Mouse (Mus musculus) regulatory T cell (primary cell): ENCODE results near the gene Lemd2.

Experiments
- in situ Hi-C: fragments of 300-600 bp; cut with MboI, MseI; formaldehyde crosslinking; loops from one replicate; pipeline ENCODE4 v1.15.1; 2025; ENCODE audit warnings: high pct_unique_total_duplicates

Lemd2 gene

GRCm38 (mm10) chr17:27188883-27189282 is 15.4 kb downstream of the Lemd2 start:
- in situ Hi-C loops, result no loop called here

- in situ Hi-C loops, result no loop called here
These were observed 17.2 kb downstream of the Lemd2 start for GRCm38 (mm10) chr17:27187059-27187458.

GRCm38 (mm10) chr17:27186068-27186467 is 18.2 kb downstream of the Lemd2 start:
- in situ Hi-C loops, result no loop called here

GRCm38 (mm10) chr17:27183667-27184292 is 20.5 kb downstream of the Lemd2 start:
- in situ Hi-C loops, result no loop called here

GRCm38 (mm10) chr17:27182401-27182800 is 21.9 kb downstream of the Lemd2 start:
- in situ Hi-C loops, result no loop called here

- in situ Hi-C loops, result no loop called here
These were observed 22.6 kb downstream of the Lemd2 start for GRCm38 (mm10) chr17:27181666-27182065.

GRCm38 (mm10) chr17:27179681-27180280 is 24.5 kb downstream of the Lemd2 start:
- in situ Hi-C loops, result no loop called here

- in situ Hi-C loops, result no loop called here
These were observed 25.7 kb downstream of the Lemd2 start for GRCm38 (mm10) chr17:27178427-27179177.

- in situ Hi-C loops, result no loop called here
These were observed 26.2 kb downstream of the Lemd2 start for GRCm38 (mm10) chr17:27178019-27178418.

- in situ Hi-C loops, result no loop called here
These were observed 27.5 kb downstream of the Lemd2 start for GRCm38 (mm10) chr17:27176754-27177153.

- in situ Hi-C loops, result no loop called here
These were observed 28.0 kb downstream of the Lemd2 start for GRCm38 (mm10) chr17:27176287-27176686.

GRCm38 (mm10) chr17:27175196-27175874 is 28.9 kb downstream of the Lemd2 start:
- in situ Hi-C loops, result no loop called here

- in situ Hi-C loops, result no loop called here
These were observed 30.6 kb downstream of the Lemd2 start for GRCm38 (mm10) chr17:27173715-27174114.

- in situ Hi-C loops, result no loop called here
These were observed 31.8 kb downstream of the Lemd2 start for GRCm38 (mm10) chr17:27172459-27172858.

GRCm38 (mm10) chr17:27171121-27171520 is 33.1 kb downstream of the Lemd2 start:
- in situ Hi-C loops, result no loop called here

- in situ Hi-C loops, result loop anchor here (5.0 kb wide), 1 partner anchor 87 kb away; no protein-coding TSS in a partner anchor
These were observed 34.1 kb downstream of the Lemd2 start for GRCm38 (mm10) chr17:27169952-27170695.

- in situ Hi-C loops, result loop anchor here (5.0 kb wide), 1 partner anchor 89 kb away; no protein-coding TSS in a partner anchor
These were observed 35.7 kb downstream of the Lemd2 start for GRCm38 (mm10) chr17:27168569-27168968.

GRCm38 (mm10) chr17:27167545-27167944 is 36.7 kb downstream of the Lemd2 start, which contains the start of gene Ip6k3:
Gene Ip6k3, minus strand, starts transcription at chr17:27167795.
- in situ Hi-C loops, result loop anchor here (5.0 kb wide), 1 partner anchor 90 kb away; no protein-coding TSS in a partner anchor

GRCm38 (mm10) chr17:27166901-27167300 is 37.4 kb downstream of the Lemd2 start:
- in situ Hi-C loops, result loop anchor here (5.0 kb wide), 1 partner anchor 90 kb away; no protein-coding TSS in a partner anchor

- in situ Hi-C loops, result loop anchor here (5.0 kb wide), 1 partner anchor 92 kb away; no protein-coding TSS in a partner anchor
These were observed 39.1 kb downstream of the Lemd2 start for GRCm38 (mm10) chr17:27165054-27165773.
